Mouse (Mus musculus) myocyte (in vitro differentiated cells): Measurements from ENCODE around the gene Higd1c. TPM values are rescaled to one million over a fixed set of nuclear protein-coding genes. Genes with fewer than 3 reads are reported as not detected.

ENCODE experiments used
- H3K27me3 ChIP-seq: one replicate; pipeline ENCODE4 v1.6.1; 2011; ENCODE audit not compliant: control insufficient read depth, insufficient read depth, insufficient read length
- H3K36me3 ChIP-seq: one replicate; pipeline ENCODE4 v1.6.1; 2011; ENCODE audit not compliant: control insufficient read depth, insufficient read depth
- H3K4me2 ChIP-seq: one replicate; pipeline ENCODE4 v1.6.1; 2011; ENCODE audit warnings: low read depth, control low read depth
- H3K4me3 ChIP-seq: one replicate; pipeline ENCODE4 v1.5.1; 2011; ENCODE audit warnings: mild to moderate bottlenecking, control low read depth, moderate library complexity
- H3K79me2 ChIP-seq: one replicate; pipeline ENCODE4 v1.6.1; 2011; ENCODE audit not compliant: control insufficient read depth, insufficient read depth
- H3ac ChIP-seq: one replicate; pipeline ENCODE4 v1.6.1; 2011; ENCODE audit not compliant: control insufficient read depth, insufficient read length
- CEBPB ChIP-seq: IDR thresholded peaks from 2 replicates; pipeline ENCODE4 v1.6.1; 2011; ENCODE audit warnings: mild to moderate bottlenecking, moderate library complexity; ENCODE audit not compliant: poor library complexity, insufficient read depth, severe bottlenecking
- E2F4 ChIP-seq: IDR thresholded peaks from one replicate; pipeline ENCODE4 v1.6.1; 2011; ENCODE audit warnings: mild to moderate bottlenecking, control low read depth, moderate library complexity; ENCODE audit not compliant: insufficient read depth
- MAX ChIP-seq: IDR thresholded peaks from one replicate; pipeline ENCODE4 v1.6.1; 2011; ENCODE audit warnings: low read depth, mild to moderate bottlenecking, control low read depth
- MYOD1 ChIP-seq, 3 experiments: IDR thresholded peaks; one replicate each; pipeline ENCODE4 v1.6.1; 2011; ENCODE audit warnings: control low read depth in 2 of 3, low read depth in 2 of 3, mild to moderate bottlenecking in 2 of 3, moderate library complexity in 1 of 3; ENCODE audit not compliant: insufficient read length in 2 of 3, control insufficient read depth in 1 of 3
- MYOG ChIP-seq, 3 experiments: IDR thresholded peaks; one replicate each; pipeline ENCODE4 v1.6.1; 2011; ENCODE audit warnings: control low read depth in 2 of 3, low read depth in 2 of 3, mild to moderate bottlenecking in 2 of 3; ENCODE audit not compliant: insufficient read length in 2 of 3, control insufficient read depth in 1 of 3, insufficient read depth in 1 of 3
- POLR2A ChIP-seq: IDR thresholded peaks from one replicate; pipeline ENCODE4 v1.6.1; 2011; ENCODE audit warnings: low read depth, mild to moderate bottlenecking, control low read depth, moderate library complexity; ENCODE audit not compliant: insufficient read length
- POLR2AphosphoS2 ChIP-seq: IDR thresholded peaks from one replicate; pipeline ENCODE4 v1.6.1; 2011; ENCODE audit warnings: low read depth, control low read depth; ENCODE audit not compliant: insufficient read length
- REST ChIP-seq: IDR thresholded peaks from one replicate; pipeline ENCODE4 v1.6.1; 2011; ENCODE audit warnings: mild to moderate bottlenecking, control low read depth, moderate library complexity; ENCODE audit not compliant: insufficient read depth, insufficient read length
- SRF ChIP-seq: IDR thresholded peaks from one replicate; pipeline ENCODE4 v1.6.1; 2011; ENCODE audit warnings: low read depth; ENCODE audit not compliant: control insufficient read depth, insufficient read length
- TCF12 ChIP-seq: IDR thresholded peaks from one replicate; pipeline ENCODE4 v1.6.1; 2011; ENCODE audit warnings: mild to moderate bottlenecking, control low read depth; ENCODE audit not compliant: poor library complexity, insufficient read depth, severe bottlenecking
- TCF3 ChIP-seq: IDR thresholded peaks from one replicate; pipeline ENCODE4 v1.6.1; 2011; ENCODE audit warnings: low read depth, control low read depth; ENCODE audit not compliant: insufficient read length
- USF1 ChIP-seq: IDR thresholded peaks from one replicate; pipeline ENCODE4 v1.6.1; 2011; ENCODE audit warnings: low read depth, mild to moderate bottlenecking, control low read depth, moderate library complexity
- polyA plus RNA-seq: library from polyadenylated mRNA; unstranded; fragments of >200 nt; fragmentation: generic; extraction: Trizol; gene quantifications from one replicate; pipeline ENCODE4 v1.2.1, GENCODE M21; 2012; ENCODE audit warnings: missing spikeins

The Higd1c gene
- polyA plus RNA-seq, 1 experiment = not detected

- no peaks in the 10 kb centered on the region for H3K79me2 ChIP-seq
- H3K27me3 ChIP-seq = no peaks in the 10 kb centered on the region
- H3K36me3 ChIP-seq = peaks cover 68% of the 10 kb centered on the region
- H3K4me2 ChIP-seq = no peak overlapping the region
- H3ac ChIP-seq = no peak overlapping the region
- TF ChIP-seq POLR2A = no peak
- no peak for TF ChIP-seq SRF
- TF ChIP-seq CEBPB = no peak
- TF ChIP-seq TCF12 = no peak
- TF ChIP-seq TCF3 = no peak
- TF ChIP-seq MYOG (IDR thresholded peaks at IDR 0.05; ENCODE audit: control insufficient read depth in 1 of 3, insufficient read depth in 1 of 3, insufficient read length in 2 of 3, low read depth in 2 of 3) = no peak
- no peak for TF ChIP-seq POLR2AphosphoS2
- TF ChIP-seq MAX = no peak
- TF ChIP-seq USF1 = no peak
- TF ChIP-seq MYOD1 (IDR thresholded peaks at IDR 0.05; ENCODE audit: control insufficient read depth in 1 of 3, insufficient read length in 2 of 3, low read depth in 2 of 3) = no peak
- no peak for TF ChIP-seq REST
- TF ChIP-seq E2F4 = no peak
- H3K4me3 ChIP-seq = no peak overlapping the region
Observed at GRCm38 (mm10) chr15:100402798-100403197, 38.5 kb downstream of the Higd1c start.

- no peaks in the 10 kb centered on the region for H3K79me2 ChIP-seq
- no peak overlapping the region for H3K4me2 ChIP-seq
- no peak overlapping the region for H3K4me3 ChIP-seq
- no peak overlapping the region for H3ac ChIP-seq
- H3K27me3 ChIP-seq = no peaks in the 10 kb centered on the region
- TF ChIP-seq CEBPB = 0 out of 2 replicates have a peak, but pooled peaks have one; percentile 5
- no peak for TF ChIP-seq REST
- H3K36me3 ChIP-seq = peaks cover 68% of the 10 kb centered on the region
Observed at GRCm38 (mm10) chr15:100403318-100404000, 39.1 kb downstream of the Higd1c start.

GRCm38 (mm10) chr15:100406088-100406487 is 41.7 kb downstream of the Higd1c start:
- H3K27me3 ChIP-seq = no peaks in the 10 kb centered on the region
- no peak overlapping the region for H3K4me2 ChIP-seq
- no peak overlapping the region for H3ac ChIP-seq
- no peak for TF ChIP-seq MYOD1 (IDR thresholded peaks at IDR 0.05; ENCODE audit: control insufficient read depth in 1 of 3, insufficient read length in 2 of 3, low read depth in 2 of 3)
- TF ChIP-seq SRF = no peak
- no peak for TF ChIP-seq E2F4
- no peak for TF ChIP-seq USF1
- TF ChIP-seq CEBPB = no peak
- TF ChIP-seq MAX = no peak
- no peak for TF ChIP-seq REST
- TF ChIP-seq POLR2AphosphoS2 = no peak
- no peak for TF ChIP-seq MYOG (IDR thresholded peaks at IDR 0.05; ENCODE audit: control insufficient read depth in 1 of 3, insufficient read depth in 1 of 3, insufficient read length in 2 of 3, low read depth in 2 of 3)
- no peak for TF ChIP-seq POLR2A
- TF ChIP-seq TCF12 = no peak
- TF ChIP-seq TCF3 = no peak
- H3K36me3 ChIP-seq = peaks cover 49% of the 10 kb centered on the region
- peaks cover 11% of the 10 kb centered on the region for H3K79me2 ChIP-seq
- H3K4me3 ChIP-seq = no peak overlapping the region

GRCm38 (mm10) chr15:100410918-100411672 is 46.8 kb downstream of the Higd1c start:
- Histone ChIP-seq H3K4me3 (no peak overlapping the region), H3K36me3 (peaks cover 15% of the 10 kb centered on the region), H3K4me2 (peak overlapping the region; percentile 67), H3K27me3 (no peaks in the 10 kb centered on the region), H3ac (no peak overlapping the region), H3K79me2 (peaks cover 52% of the 10 kb centered on the region)
- TF ChIP-seq E2F4 = no peak
- 0 out of 2 replicates have a peak, but pooled peaks have one; percentile 31 for TF ChIP-seq CEBPB

GRCm38 (mm10) chr15:100411731-100412130 is 47.4 kb downstream of the Higd1c start:
- H3K4me2 ChIP-seq = no peak overlapping the region

More at GRCm38 (mm10) chr15:100411731-100412130, 47.4 kb downstream of the Higd1c start:
- TF ChIP-seq CEBPB = no peak
- peak in 1 of 3 experiments; percentile 1 for TF ChIP-seq MYOD1 (IDR thresholded peaks at IDR 0.05; ENCODE audit: control insufficient read depth in 1 of 3, insufficient read length in 2 of 3, low read depth in 2 of 3)
- Histone ChIP-seq H3K36me3 (peaks cover 10% of the 10 kb centered on the region), H3K27me3 (no peaks in the 10 kb centered on the region), H3K4me3 (no peak overlapping the region), H3ac (no peak overlapping the region), H3K79me2 (peaks cover 52% of the 10 kb centered on the region)
